Mouse (Mus musculus) thymus, adult 2 months (tissue): ENCODE results near the gene Snx11.

Experiments
- CTCF ChIP-seq: fragments of 200-500 bp; IDR thresholded peaks from 2 replicates; pipeline ENCODE4 v1.5.1; 2012; ENCODE audit warnings: mild to moderate bottlenecking, control low read depth, low read length, moderate library complexity, borderline replicate concordance; ENCODE audit not compliant: control insufficient read depth, poor library complexity, insufficient read depth; ENCODE audit errors: extremely low read depth
- POLR2A ChIP-seq: fragments of 200-500 bp; IDR thresholded peaks from 2 replicates; pipeline ENCODE4 v1.6.1; 2012; ENCODE audit warnings: mild to moderate bottlenecking, low read length, control low read depth, moderate library complexity; ENCODE audit not compliant: control insufficient read depth, poor library complexity, insufficient read depth; ENCODE audit errors: extremely low read depth

DNA sequence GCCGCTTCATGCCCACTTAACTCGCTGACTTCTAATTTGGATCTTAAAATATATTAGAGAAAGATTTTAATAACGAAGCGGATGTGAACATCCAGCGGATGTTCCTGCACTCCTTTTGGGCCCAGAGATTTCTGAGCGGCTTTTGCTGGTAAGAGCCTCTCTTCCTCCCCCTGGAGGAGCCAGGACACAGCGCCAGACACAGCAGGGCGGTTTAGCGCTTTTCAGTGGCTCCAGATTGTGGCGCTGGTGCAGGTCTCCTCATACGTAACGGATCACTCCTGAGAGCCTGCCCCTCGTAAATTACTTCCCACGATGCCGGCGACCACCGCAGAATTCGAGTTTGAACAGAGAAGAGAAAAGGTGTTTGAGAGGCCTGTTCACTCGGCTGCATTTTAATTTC is 41.5 kb downstream of the Snx11 start:
- TF ChIP-seq POLR2A (no peak), CTCF (no peak)
